ENCODE assay signal across 19 mouse cellular contexts in the genomic region with DNA sequence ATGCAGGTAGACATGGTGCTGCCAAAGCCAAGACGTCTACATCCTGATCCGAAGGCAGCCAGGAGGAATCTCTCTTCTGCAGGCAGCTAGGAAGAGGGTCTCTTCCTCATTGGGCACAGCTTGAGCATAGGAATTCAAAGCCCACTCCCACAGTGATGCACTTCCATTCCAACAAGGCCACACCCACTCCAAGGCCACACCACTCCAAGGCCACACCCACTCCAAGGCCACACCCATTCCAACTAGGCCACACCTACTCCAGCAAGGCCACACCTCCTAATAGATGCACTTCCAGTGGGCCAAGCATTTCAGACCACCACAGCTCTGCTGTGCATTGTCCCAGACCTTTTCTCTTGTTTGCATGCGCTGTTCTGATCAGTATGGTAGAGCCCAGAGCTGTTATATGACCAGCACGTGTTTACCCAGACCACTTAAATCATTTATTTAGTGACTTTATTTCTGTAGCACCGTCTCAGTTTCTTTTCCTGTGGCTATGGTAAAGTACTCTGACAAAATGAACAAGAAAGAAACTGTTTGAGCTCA. TPM values are rescaled to one million over a fixed set of nuclear protein-coding genes. Genes with fewer than 3 reads are reported as not detected.
"Had no signal": no experiment of that assay in that cellular context is flagged by ENCODE, and none has a peak within 500 bp of the region (broad histone marks: within the 10 kb centered on the region; RNA-seq: fewer than 3 reads in every experiment).

No protein-coding gene starts in this region.

- H3K4me2 ChIP-seq: limb, embryonic 13.5 days; liver, embryonic 15.5 days; lung, embryonic 14.5 days; neural tube, embryonic 13.5 days had no signal

- DNase-seq: kidney, adult 8-10 months; kidney, postnatal 4 days; left cerebral cortex, postnatal 4 days; lung, embryonic 14.5 days; lung, postnatal 10 days; lung, postnatal 4 days; retina, postnatal 1 day; right cerebral cortex, postnatal 4 days; spleen, adult 18-20 months; thymus, adult 18-20 months; thymus, postnatal 14 days had no signal

- H3K4me3 ChIP-seq: layer of hippocampus, adult 2 months; limb, embryonic 13.5 days; liver, embryonic 15.5 days; midbrain, embryonic 10.5 days; neural tube, embryonic 13.5 days had no signal

- H3K27me3 ChIP-seq: limb, embryonic 13.5 days; liver, embryonic 15.5 days; neural tube, embryonic 13.5 days had no signal

- H3K4me1 ChIP-seq: liver, embryonic 15.5 days had no signal

- H3K27ac ChIP-seq: kidney, postnatal 0 days; layer of hippocampus, adult 2 months; limb, embryonic 13.5 days; liver, embryonic 15.5 days; midbrain, embryonic 10.5 days; neural tube, embryonic 13.5 days had no signal

- H3K36me3 ChIP-seq: limb, embryonic 13.5 days; liver, embryonic 15.5 days had no signal

- H3K9me3 ChIP-seq: limb, embryonic 13.5 days; liver, embryonic 15.5 days; midbrain, embryonic 10.5 days; neural tube, embryonic 13.5 days had no signal

- H3K9ac ChIP-seq: limb, embryonic 13.5 days; liver, embryonic 15.5 days; lung, embryonic 14.5 days; neural tube, embryonic 13.5 days had no signal

RNA-seq across cellular contexts. Expression of a gene that starts 14.9 kb away (rescaled TPM):
- total RNA-seq: liver, adult 2 months; megakaryocyte, adult 5-6 weeks had no signal
